Mouse (Mus musculus) kidney, embryonic 15.5 days (tissue): ENCODE data around the gene Tmem115. TPM values are rescaled to one million over a fixed set of nuclear protein-coding genes. Genes with fewer than 3 reads are reported as not detected.
"Not testable (repeated sequence)": the region's sequence is repeated elsewhere in the genome, so short reads cannot be mapped to it uniquely, and the experiment has no call there.

Experiments
- ATAC-seq: fragments of 200-750 bp; cut with Nextera tagmentation; replicated peaks from 2 replicates; pipeline ENCODE4 v1.8.0; 2017; ENCODE audit warnings: moderate TSS enrichment; ENCODE audit not compliant: low FRiP score
- H3K27ac ChIP-seq: fragments of 300-500 bp; sonication (generic); 2 replicates; pipeline ENCODE4 v1.5.1; 2015; ENCODE audit warnings: mild to moderate bottlenecking, inconsistent platforms
- H3K27me3 ChIP-seq: fragments of 300-500 bp; sonication (generic); 2 replicates; pipeline ENCODE4 v1.6.1; 2015; ENCODE audit warnings: inconsistent platforms
- H3K36me3 ChIP-seq: fragments of 300-500 bp; sonication (generic); 2 replicates; pipeline ENCODE4 v1.6.1; 2015; ENCODE audit warnings: inconsistent platforms
- H3K4me1 ChIP-seq: fragments of 300-500 bp; sonication (generic); 2 replicates; pipeline ENCODE4 v1.6.1; 2015; ENCODE audit warnings: inconsistent platforms
- H3K4me2 ChIP-seq: fragments of 300-500 bp; sonication (generic); 2 replicates; pipeline ENCODE4 v1.6.1; 2015; ENCODE audit warnings: moderate library complexity, mild to moderate bottlenecking, inconsistent platforms
- H3K4me3 ChIP-seq: fragments of 300-500 bp; sonication (generic); replicated peaks from 2 replicates; pipeline ENCODE4 v1.5.1; 2015; ENCODE audit warnings: mild to moderate bottlenecking, inconsistent platforms
- H3K9ac ChIP-seq: fragments of 300-500 bp; sonication (generic); 2 replicates; pipeline ENCODE4 v1.6.1; 2015; ENCODE audit warnings: mild to moderate bottlenecking, inconsistent platforms
- H3K9me3 ChIP-seq: fragments of 300-500 bp; sonication (generic); replicated peaks from 2 replicates; pipeline ENCODE4 v1.6.1; 2016; ENCODE audit warnings: inconsistent platforms
- WGBS: fragments of 180-500 bp; shearing (Covaris S2); methylation state at CpG from one replicate; pipeline ENCODE4 v1.1.7; 2015; ENCODE audit warnings: mixed read lengths; 5-methylcytosine and 5-hydroxymethylcytosine counted together
- polyA plus RNA-seq: library from polyadenylated mRNA; unstranded; fragments of >200 nt; fragmentation: Nextera tagmentation; extraction: Ambion mirVana; gene quantifications from 2 replicates; pipeline ENCODE4 v1.2.1, GENCODE M21; 2015

The Tmem115 gene
- polyA plus RNA-seq, 1 experiment from 2014 or later, result 49.4 TPM

- 8% methylated on average over 18 of the region's 18 CpGs for WGBS
- Histone ChIP-seq H3K4me2 (peak within 1 kb of the TSS; percentile 72), H3K9ac (peak within 1 kb of the TSS; percentile 80), H3K9me3 (no peaks in the 10 kb centered on the region), H3K27ac (peak within 1 kb of the TSS; percentile 89), H3K4me3 (peak within 1 kb of the TSS; percentile 86), H3K27me3 (no peaks in the 10 kb centered on the region), H3K36me3 (peaks cover 45% of the 10 kb centered on the region), H3K4me1 (peaks cover 70% of the 10 kb centered on the region)
- ATAC-seq, result no peak
These were observed 34.1 kb downstream of the Tmem115 start, which contains the start of gene Hyal2 for GRCm38 (mm10) chr9:107567702-107568319. Hyal2 (plus strand) TSS chr9:107567945.

- peaks cover 65% of the 10 kb centered on the region for H3K4me1 ChIP-seq
- H3K4me2 ChIP-seq, result peak overlapping the region; percentile 72
- no peaks in the 10 kb centered on the region for H3K9me3 ChIP-seq
- H3K4me3 ChIP-seq, result peak overlapping the region; percentile 86
- no peaks in the 10 kb centered on the region for H3K27me3 ChIP-seq
- peak overlapping the region; percentile 80 for H3K9ac ChIP-seq
- H3K36me3 ChIP-seq, result peaks cover 53% of the 10 kb centered on the region
- peak overlapping the region; percentile 89 for H3K27ac ChIP-seq
- ATAC-seq, result peak; percentile 85
- WGBS, result under 1% methylated on average over 41 of the region's 41 CpGs
These were observed 34.9 kb downstream of the Tmem115 start for GRCm38 (mm10) chr9:107568331-107569261.

- no peaks in the 10 kb centered on the region for H3K9me3 ChIP-seq
- H3K4me3 ChIP-seq, result peak overlapping the region; percentile 86
- peaks cover 55% of the 10 kb centered on the region for H3K36me3 ChIP-seq
- H3K4me2 ChIP-seq, result peak overlapping the region; percentile 72
- peak overlapping the region; percentile 89 for H3K27ac ChIP-seq
- WGBS, result under 1% methylated on average over 23 of the region's 23 CpGs
- H3K4me1 ChIP-seq, result peaks cover 59% of the 10 kb centered on the region
- ATAC-seq, result peak; percentile 17
- peak overlapping the region; percentile 80 for H3K9ac ChIP-seq
- no peaks in the 10 kb centered on the region for H3K27me3 ChIP-seq
These were observed 35.5 kb downstream of the Tmem115 start for GRCm38 (mm10) chr9:107569270-107569669.

DNA sequence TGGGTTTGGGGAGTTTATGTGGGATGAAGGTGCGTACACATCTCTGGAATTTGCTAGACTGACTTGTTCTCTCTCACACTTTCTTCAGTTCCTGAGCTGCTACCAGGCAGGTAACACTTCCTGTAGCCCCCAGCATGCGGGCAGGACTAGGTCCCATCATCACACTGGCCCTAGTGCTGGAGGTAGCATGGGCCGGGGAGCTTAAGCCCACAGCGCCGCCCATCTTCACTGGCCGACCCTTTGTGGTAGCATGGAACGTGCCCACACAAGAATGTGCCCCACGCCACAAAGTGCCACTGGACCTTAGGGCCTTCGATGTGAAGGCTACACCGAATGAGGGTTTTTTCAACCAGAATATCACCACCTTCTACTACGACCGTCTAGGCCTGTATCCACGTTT is 36.3 kb downstream of the Tmem115 start:
- Histone ChIP-seq H3K9ac (peak overlapping the region; percentile 80), H3K4me2 (peak overlapping the region; percentile 72), H3K4me3 (peak overlapping the region; percentile 86), H3K27ac (peak overlapping the region; percentile 89), H3K4me1 (peaks cover 55% of the 10 kb centered on the region), H3K36me3 (peaks cover 55% of the 10 kb centered on the region), H3K27me3 (no peaks in the 10 kb centered on the region), H3K9me3 (no peaks in the 10 kb centered on the region)
- ATAC-seq, result no peak
- 39% methylated on average over 13 of the region's 13 CpGs for WGBS

GRCm38 (mm10) chr9:107570845-107571244 is 37.1 kb downstream of the Tmem115 start:
- Histone ChIP-seq H3K4me2 (peak overlapping the region; percentile 72), H3K27ac (no peak overlapping the region), H3K27me3 (no peaks in the 10 kb centered on the region), H3K9ac (peak overlapping the region; percentile 80; the same call in 1 of the 2 replicates), H3K36me3 (peaks cover 50% of the 10 kb centered on the region), H3K9me3 (no peaks in the 10 kb centered on the region), H3K4me3 (peak overlapping the region; percentile 86), H3K4me1 (peaks cover 54% of the 10 kb centered on the region)
- no peak for ATAC-seq
- 90% methylated on average over 21 of the region's 21 CpGs for WGBS

- Histone ChIP-seq H3K4me3 (peak overlapping the region; percentile 86; the same call in 1 of the 2 replicates), H3K4me2 (peak overlapping the region; percentile 72), H3K27ac (no peak overlapping the region), H3K36me3 (peaks cover 46% of the 10 kb centered on the region), H3K4me1 (peaks cover 54% of the 10 kb centered on the region), H3K27me3 (no peaks in the 10 kb centered on the region), H3K9me3 (no peaks in the 10 kb centered on the region), H3K9ac (no peak overlapping the region)
- ATAC-seq, result no peak
- WGBS, result 90% methylated on average over 22 of the region's 22 CpGs
These were observed 38.0 kb downstream of the Tmem115 start for GRCm38 (mm10) chr9:107571534-107572326.

DNA sequence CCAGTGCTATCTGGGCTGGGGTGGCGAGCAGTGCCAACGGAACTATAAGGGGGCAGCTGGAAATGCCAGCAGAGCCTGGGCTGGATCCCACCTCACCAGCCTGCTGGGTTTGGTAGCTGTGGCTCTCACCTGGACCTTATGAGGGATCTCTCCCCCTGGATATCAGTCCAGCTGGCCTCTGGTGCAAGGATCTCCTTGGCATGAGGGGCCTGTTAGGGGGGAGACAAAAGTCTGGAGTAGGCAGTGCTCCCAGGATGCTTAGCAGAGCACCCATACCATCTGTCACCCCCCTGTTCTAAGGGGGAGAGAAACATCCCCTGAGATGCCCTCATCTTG is 38.5 kb downstream of the Tmem115 start:
- Histone ChIP-seq H3K4me1 (peaks cover 54% of the 10 kb centered on the region), H3K27ac (no peak overlapping the region), H3K4me2 (no peak overlapping the region), H3K9me3 (no peaks in the 10 kb centered on the region), H3K36me3 (peaks cover 46% of the 10 kb centered on the region), H3K4me3 (no peak overlapping the region), H3K9ac (no peak overlapping the region), H3K27me3 (no peaks in the 10 kb centered on the region)
- no peak for ATAC-seq
- WGBS, result 94% methylated on average over 2 of the region's 2 CpGs

DNA sequence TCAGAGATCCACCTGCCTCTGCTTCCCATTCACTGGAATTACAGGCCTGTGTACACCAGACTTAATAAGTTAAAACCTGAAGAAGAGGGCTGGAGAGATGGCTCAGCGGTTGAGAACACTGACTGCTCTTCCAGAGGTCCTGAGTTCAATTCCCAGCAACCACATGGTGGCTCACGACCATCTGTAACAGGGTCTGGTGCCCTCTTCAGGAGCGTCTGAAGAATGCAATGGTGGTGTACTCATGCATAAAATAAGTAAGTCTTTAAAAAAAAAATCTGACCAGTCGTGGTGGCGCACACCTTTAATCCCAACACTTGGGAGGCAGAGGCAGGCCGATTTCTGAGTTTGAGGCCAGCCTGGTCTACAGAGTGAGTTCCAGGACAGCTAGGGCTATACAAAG is 40.0 kb downstream of the Tmem115 start:
- H3K27me3 ChIP-seq, H3K4me3 ChIP-seq, H3K4me2 ChIP-seq, ATAC-seq, H3K27ac ChIP-seq, H3K9me3 ChIP-seq, H3K9ac ChIP-seq: not testable (repeated sequence)
- Histone ChIP-seq H3K36me3 (peaks cover 46% of the 10 kb centered on the region), H3K4me1 (peaks cover 53% of the 10 kb centered on the region)
- 82% methylated on average over 6 of the region's 6 CpGs for WGBS

DNA sequence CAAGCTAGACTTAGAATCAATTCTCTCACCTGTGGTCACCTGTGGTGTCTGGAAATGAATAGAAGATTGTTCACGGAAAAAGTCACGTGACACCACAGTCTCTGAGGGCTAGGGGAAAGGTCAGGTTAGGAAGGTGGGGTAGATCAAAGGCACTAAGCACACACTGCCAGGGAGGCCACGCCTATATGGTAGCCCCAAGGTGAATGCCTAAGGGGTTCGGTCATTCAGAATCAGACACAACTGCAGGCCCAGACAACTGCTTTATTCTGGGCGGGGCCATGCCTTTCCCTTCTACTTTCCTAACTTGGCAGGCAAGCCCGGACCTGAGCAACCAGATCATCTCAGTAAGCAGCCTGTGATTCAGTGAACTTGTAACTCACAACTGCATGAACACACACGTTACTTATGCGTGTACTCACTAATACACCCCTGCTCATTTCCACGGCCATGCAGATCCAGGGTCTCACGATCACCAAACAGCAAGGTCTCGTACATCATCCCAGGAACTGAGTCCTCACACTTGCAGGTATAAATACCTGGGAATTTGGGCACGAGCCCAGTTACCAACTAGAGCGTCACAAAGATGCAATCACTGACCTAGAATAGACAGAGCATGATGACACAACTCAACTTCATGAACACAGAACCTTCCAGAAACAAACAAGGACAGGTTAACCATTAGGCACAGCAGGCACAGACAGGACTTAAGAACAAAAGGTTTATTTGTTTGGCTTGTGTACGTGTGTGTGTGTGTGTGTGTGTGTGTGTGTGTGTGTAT is 42.0 kb downstream of the Tmem115 start:
- Histone ChIP-seq H3K4me1 (peaks cover 52% of the 10 kb centered on the region), H3K27me3 (no peaks in the 10 kb centered on the region), H3K9ac (no peak overlapping the region), H3K4me2 (peak overlapping the region; percentile 60; the same call in 1 of the 2 replicates), H3K36me3 (peaks cover 40% of the 10 kb centered on the region), H3K27ac (peak overlapping the region; percentile 76), H3K9me3 (no peaks in the 10 kb centered on the region), H3K4me3 (no peak overlapping the region)
- WGBS, result 75% methylated on average over 14 of the region's 14 CpGs
- no peak for ATAC-seq

DNA sequence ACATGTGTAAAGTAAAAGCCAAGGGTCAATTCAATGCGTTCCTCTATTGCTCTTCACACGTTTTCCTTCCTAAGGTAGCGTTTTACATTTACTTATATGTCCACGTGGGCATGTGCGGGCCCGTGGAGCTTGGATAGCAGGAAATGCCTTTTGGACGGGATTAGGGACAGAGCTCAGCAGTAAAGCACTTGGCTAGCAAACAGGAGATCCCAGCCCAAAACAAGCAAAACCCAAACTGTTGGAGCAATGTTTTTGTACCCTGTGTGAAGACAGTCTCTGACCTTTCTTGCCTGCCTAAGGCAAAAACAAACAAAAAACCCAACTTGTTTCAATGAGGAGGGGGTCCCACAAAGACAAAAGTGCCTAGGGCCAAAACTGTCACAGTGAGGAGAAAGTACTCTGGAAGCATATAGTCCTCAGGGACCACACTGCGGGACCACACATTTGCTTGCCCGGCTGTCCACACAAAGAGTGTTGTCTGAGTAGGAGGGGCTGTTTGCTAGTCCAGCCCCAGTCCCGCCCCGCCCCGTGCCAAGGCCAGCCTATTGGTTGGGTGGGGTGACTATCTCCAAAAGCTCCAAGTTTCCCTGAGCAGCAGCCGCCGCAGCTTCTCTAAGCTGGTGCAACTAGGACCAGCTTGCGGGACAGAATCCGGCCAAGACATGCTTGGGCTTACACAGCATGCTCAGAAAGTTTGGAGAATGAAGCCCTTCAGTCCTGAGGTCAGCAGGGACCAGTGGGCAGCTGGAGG is 42.8 kb downstream of the Tmem115 start, which contains the start of gene Hyal1:
Gene Hyal1 (plus strand): TSS at position 571 of the 751 bp plus-strand sequence.
- H3K4me2 ChIP-seq, result peak within 1 kb of the TSS; percentile 60
- peak within 1 kb of the TSS; percentile 38; the same call in 1 of the 2 replicates for H3K9ac ChIP-seq
- peak within 1 kb of the TSS; percentile 42 for H3K4me3 ChIP-seq
- WGBS, result 21% methylated on average over 16 of the region's 16 CpGs
- peak; percentile 76 for ATAC-seq
- H3K27ac ChIP-seq, result peak within 1 kb of the TSS; percentile 76
- peaks cover 51% of the 10 kb centered on the region for H3K4me1 ChIP-seq
- no peaks in the 10 kb centered on the region for H3K9me3 ChIP-seq
- no peaks in the 10 kb centered on the region for H3K27me3 ChIP-seq
- H3K36me3 ChIP-seq, result peaks cover 33% of the 10 kb centered on the region
